Mouse (Mus musculus) frontal cortex, postnatal 14 days (tissue): ENCODE data around the gene Plekho1.
"Not testable (repeated sequence)": the region's sequence is repeated elsewhere in the genome, so short reads cannot be mapped to it uniquely, and the experiment has no call there.

ENCODE experiments used
- DNase-seq, 2 experiments: peaks; one replicate each; pipeline ENCODE4 v3.0.0; 2022; ENCODE audit warnings: low spot score in 2 of 2

The Plekho1 gene

DNA sequence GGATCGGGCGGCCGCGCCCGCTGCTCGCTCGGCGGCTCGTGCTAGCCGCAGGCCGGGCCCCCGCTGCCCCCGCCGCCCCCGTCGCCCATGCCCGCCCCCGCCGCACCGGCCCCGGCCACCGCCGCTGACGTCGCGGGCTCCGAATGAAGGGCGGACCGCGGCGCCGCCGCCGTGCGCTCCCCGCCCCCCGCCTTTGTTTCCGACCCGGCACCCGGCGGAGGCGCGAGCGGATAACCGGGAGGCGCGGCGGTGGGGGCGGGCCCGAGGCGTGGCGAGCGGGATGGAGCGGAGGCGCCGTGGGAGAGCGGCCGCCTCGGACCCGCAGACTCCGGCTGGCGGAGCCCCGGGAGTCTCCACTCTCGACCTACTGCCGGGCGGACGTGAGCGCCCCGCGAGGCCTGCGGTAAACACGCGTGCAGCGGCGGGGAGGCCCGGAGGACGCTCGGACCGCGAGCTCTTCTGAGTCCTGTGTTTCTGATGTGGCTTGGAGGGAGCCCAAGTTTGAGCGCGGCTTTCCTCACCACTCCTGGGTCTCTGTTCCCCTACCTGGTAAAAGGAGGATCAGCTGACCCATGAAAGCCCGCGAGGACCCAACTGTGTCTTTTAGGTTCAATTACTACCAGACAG, at the start of gene Plekho1:
Gene Plekho1 (minus strand): TSS at position 200 of the 627 bp plus-strand sequence.
- no peak for DNase-seq

- DNase-seq, result not testable (repeated sequence)
These were observed 48.8 kb upstream of the Plekho1 start for GRCm38 (mm10) chr3:96044559-96044958.

- DNase-seq, result no peak
These were observed 47.3 kb upstream of the Plekho1 start for GRCm38 (mm10) chr3:96043104-96043503.

DNA sequence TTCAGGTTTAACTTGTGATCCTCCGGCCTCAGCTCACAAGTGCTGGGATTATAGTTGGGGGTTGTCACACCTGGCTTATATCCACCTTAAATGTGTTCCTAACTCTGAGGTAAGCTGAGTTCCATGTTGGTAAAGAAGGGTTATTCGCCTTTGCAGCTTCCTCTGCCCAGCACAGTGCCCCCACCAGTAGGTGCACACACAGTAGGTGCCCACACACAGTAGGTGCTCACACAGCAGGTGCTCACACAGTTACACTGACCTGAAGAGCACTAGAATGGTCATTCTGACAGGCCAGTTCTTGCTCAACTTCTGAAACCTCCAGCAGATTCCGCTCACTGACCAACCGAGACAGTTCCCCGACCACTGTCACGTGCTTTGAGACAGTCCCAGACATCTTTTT, 45.3 kb upstream of the Plekho1 start:
- DNase-seq, result no peak

GRCm38 (mm10) chr3:96040663-96041006, 44.8 kb upstream of the Plekho1 start:
- no peak for DNase-seq

DNA sequence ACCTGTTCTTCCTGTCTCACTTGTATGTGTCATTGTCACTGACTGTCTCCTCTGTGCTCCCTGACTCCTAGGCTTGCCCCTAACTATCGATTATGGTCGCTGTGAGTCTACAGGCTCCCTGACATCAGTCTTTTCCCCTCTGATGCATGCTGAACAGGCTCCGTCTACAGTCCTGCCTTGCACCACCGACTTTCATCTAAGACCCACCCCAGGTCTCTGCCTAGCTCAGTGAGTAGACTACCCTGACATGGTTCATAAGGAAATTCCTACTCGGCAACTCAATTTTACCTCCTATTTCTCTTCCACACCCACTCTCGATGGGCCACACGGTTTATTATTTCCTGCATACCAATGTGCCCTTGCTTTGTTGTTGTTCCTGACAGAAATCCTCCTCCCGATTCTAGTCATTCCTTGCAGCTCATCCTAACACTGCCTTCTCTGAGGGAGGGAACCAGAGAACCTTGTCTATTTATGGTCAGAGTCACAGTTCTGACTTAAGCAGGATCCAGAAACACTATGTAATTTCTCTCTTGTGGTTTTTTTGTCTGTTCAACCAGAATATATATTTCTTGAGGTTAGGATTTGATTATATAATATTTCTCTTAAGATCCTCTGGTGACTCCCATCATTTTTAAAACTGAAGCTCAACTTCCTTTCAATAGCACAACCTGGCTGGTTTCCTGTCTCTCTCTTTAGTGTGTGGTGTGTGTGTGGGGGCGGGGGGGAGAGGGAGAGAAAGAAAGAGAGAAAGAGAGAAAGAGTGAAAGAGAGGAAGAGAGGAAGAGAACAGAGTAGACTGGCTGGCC, 44.3 kb upstream of the Plekho1 start:
- no peak for DNase-seq

DNA sequence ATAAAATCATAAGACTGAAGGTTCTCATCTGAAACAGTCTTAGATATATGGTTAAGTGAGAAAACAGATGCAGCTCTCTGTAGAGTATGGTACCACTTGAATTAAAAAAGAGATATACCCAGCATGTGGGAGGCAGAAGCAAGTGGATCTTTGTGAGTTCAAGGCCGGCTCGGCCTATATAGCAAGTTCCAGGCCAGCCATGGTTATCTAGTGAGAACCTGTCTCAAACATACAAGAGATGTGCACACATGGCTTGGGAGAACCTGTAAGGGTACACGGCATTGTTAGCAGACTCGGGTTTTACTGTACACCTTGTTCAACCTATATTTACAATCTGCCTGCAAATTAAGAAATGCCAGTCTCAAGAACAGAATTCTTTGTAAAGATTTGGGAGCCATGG, 43.0 kb upstream of the Plekho1 start:
- DNase-seq, result no peak

- DNase-seq, result no peak
These were observed 42.4 kb upstream of the Plekho1 start for GRCm38 (mm10) chr3:96038156-96038555.

DNA sequence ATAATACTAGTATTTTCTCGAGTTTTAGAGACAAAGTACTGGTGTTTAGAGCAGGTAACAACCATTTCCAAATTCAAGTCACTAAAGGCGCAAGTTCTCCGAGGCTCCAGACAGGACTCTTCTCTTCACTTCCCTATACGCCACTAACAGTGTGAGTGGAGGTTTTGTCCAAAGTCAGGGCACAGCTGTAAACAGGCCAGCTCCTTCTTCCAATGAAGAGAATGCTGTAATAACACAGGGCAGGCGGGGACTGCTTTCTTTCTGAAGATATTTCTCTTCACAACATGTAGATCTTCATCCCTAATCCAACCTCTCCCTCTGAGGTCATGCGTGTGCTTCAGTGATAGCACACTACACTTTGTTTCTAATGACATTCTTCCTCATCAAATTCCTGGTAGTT, 41.0 kb upstream of the Plekho1 start:
- DNase-seq, result no peak

- DNase-seq, result no peak
These were observed 37.2 kb upstream of the Plekho1 start for GRCm38 (mm10) chr3:96033046-96033445.

- DNase-seq, result no peak
These were observed 36.8 kb upstream of the Plekho1 start for GRCm38 (mm10) chr3:96032652-96033017.

- no peak for DNase-seq
These were observed 36.3 kb upstream of the Plekho1 start for GRCm38 (mm10) chr3:96031991-96032651.

DNA sequence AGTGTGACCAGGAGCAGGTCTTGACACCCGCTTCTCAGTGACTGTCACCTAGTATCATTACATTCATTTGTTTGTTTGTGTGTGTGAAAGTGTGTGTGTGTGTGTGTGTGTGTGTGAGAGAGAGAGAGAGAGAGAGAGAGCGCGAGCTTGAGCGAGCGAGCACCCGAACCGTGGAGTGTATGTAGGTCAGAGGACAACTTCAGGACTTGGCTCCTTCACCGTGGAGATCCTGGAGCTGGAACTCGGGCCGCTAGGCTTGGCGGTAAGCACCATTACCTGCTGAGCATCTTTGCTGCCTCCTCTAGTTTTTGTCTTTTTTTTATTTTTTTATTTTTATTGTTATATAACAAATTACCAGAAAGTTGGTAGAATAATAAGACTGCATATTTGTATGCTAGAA, 34.0 kb upstream of the Plekho1 start:
- DNase-seq, result no peak

DNA sequence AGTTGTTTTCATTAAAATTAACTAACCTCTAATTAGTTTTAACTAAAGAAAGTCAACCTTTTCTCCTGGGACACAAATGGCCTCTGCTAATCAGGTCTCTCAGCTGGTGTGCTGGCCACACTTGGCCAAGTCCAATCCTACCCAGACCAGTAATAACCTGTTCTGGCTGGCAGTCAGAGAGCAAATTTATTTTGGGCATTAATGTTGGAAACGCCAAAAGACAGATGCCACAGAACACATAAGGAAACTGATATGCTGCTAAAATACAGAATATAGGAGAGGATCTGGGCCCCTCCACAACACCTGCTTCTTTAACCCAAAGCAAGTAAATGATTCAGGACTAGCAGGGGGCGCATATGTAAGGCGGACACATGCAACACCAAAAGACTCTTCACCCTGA, 33.5 kb upstream of the Plekho1 start:
- no peak for DNase-seq

DNA sequence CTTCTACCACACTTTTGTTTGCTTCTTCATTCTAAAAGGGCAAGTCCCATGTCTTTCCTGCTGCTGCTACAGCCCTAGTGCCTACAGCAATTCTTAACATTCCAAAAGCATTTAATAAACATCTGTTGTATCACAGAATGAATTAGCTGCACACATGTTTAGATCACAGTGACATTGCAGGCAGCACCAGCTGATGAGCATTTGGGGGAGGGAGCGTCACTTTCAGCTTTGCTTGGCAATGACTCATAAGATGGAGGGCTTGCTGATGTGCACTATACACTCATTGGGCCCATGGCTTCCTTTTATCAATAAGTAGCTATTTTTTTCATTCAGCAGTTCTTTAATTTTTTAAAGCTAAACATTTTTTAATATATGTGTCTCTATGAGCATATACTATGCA, 32.1 kb upstream of the Plekho1 start:
- no peak for DNase-seq

GRCm38 (mm10) chr3:96027145-96027544, 31.3 kb upstream of the Plekho1 start:
- DNase-seq, result no peak

DNA sequence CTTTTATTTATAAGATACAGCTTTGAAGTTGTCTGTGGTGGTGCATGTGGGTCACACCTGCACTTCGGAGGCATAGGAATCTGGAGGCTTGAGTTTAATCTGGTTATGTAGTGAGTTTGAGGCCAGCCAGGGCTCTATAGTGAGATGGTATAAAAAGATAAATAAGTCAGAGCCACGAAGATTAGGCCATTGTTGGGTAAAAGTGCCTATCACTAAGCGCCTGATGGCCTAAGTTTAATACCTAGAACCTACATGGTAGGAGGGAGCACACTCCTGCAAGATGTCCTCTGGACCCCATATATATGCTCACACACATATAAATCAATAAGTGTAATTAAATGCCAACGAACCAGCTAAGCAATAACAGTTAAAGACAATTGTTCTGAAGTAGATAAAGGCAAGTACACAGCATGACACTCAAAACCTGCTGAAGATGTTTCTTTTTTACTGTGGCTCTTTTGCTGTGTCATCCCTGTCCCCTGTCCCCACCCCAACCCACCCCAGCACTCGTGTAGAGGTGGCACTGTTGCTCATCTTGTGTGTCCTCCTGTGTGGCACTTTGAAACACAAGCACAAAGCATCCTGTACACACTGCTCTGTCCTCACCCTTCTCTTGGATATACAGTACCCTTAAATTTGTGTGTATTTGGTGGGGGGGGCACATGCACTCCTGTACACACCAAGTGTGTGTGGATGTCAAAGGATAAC, 25.8 kb upstream of the Plekho1 start:
- no peak for DNase-seq

DNA sequence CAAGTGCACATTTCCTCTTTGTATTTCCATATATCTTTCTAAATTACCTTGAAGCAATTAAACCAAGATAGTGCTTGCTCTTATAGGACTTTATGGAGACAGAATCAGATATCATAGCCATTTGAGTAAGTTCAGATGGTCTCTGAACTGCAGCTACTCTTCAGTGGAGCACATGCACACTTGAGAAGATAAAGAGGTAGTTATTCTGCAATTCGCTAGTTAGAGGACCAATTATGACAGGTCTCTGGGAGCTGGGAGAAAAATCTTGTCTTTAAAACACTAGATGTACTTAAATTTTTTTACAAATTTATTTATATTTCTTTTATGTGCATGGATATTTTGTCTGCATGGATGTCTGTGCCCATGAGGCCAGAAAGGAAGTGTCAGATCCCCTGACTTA, 24.9 kb upstream of the Plekho1 start:
- no peak for DNase-seq

DNA sequence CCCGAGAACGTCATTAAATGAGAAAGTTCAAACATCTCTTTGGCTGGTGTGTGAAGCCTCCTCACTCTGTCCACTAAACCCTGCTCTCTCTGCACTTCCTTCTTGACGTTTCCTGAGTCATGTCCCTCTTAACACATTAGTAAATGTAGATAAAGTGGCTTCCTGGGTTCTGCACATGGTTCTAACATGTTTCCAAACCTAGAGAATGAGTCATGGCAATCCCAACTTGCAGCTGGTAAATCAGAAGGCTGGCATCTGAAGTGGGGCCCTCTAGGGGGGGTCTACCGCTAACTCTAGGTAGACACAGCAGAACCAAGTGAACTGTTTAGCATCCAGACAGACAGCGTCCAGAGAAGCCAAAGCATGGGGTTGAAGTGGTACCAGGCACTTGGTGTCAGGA, 21.7 kb upstream of the Plekho1 start:
- no peak for DNase-seq

DNA sequence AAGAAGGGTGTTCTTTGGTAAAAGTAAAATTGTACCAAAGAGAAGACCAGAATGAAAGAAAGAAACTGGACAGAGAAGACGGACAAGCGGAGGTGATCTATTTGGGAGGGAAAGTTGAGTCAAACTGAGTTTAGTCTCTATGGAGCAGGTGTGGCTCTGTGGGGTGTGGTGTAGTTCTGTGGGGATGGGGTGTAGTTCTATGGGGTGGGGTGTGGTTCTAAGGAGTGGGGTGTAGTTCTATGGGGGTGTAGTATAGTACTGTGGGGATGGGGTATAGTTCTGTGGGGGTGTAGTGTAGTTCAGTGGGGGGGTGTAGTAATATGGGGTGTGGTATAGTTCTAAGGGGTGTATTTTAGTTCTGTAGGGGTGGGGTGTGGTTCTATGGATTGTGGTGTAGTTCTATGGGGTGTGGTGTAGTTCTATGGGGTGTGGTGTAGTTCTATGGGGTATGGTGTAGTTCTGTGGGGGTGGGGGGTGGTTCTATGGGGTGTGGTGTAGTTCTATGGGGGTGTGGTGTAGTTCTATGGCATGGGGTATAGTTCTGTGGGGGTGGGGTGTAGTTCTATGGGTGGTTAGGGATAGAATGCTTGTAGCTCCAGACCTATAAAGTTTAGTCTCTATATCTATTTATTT, 20.6 kb upstream of the Plekho1 start:
- no peak for DNase-seq

DNA sequence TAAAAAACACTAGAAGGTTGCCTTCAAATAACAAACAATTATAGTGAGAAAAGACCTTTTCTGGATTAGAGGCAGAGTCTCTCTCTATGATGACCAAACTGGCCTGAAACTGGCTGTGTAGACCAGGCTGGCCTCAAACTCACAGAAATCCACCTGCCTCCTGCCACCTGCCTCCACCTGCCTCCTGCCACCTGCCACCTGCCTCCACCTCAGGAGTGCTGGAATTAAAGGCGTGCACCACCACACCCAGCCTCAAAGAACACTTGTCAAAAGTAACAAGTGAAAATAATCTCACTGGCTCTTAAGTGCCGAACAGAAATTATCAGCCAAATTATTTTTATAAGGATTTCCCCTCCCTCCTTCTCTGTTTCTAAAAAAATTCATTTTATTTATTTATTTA, 19.9 kb upstream of the Plekho1 start:
- DNase-seq, result no peak

DNA sequence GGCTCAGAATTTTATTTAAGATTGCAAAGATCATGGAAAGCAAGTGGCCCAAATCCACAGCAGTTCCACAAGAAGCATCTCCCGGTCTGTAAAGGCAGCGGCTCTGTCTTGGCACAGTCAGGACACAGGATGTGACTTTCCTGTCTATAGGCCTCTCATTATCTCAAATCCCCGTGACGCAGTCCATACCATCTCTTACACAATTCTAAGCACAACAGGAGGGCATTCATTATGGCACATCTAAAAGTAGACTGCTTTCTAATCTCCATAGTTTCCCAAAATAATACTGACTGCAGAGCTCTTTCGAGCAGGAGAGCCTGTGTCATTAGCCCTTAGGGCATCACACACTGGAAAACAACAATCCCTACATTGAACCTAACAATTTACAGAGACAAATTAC, 17.0 kb upstream of the Plekho1 start:
- no peak for DNase-seq
